Mouse (Mus musculus): ENCODE measurements around the gene Mrpl53. TPM values are rescaled to one million over a fixed set of nuclear protein-coding genes. Genes with fewer than 3 reads are reported as not detected.
A peak's percentile ranks its signal among the peaks of the same experiment; 100 is the strongest.
"Not testable (repeated sequence)": the region's sequence is repeated elsewhere in the genome, so short reads cannot be mapped to it uniquely, and the experiment has no call there.

Gene Mrpl53
- polyA plus RNA-seq, 1 experiment from 2014 or later, result 123 TPM

- Histone ChIP-seq H3K27ac (ENCODE audit: low read length) (no peak overlapping the region), H3K9ac (ENCODE audit: low read length) (no peak overlapping the region), H3K4me2 (ENCODE audit: low read depth, low read length) (no peak overlapping the region), H3K4me1 (ENCODE audit: control insufficient read depth, insufficient read depth, low read length) (peaks cover 9% of the 10 kb centered on the region; the same call in 1 of the 2 replicates), H3K4me3 (replicated peaks; ENCODE audit: low read length) (no peak overlapping the region), H3K9me3 (replicated peaks; ENCODE audit: control insufficient read depth, low read length) (no peaks in the 10 kb centered on the region), H3K36me3 (ENCODE audit: control insufficient read depth, insufficient read depth, low read length) (0 out of 2 replicates have a peak, but pooled peaks cover 4% of the 10 kb centered on the region), H3K27me3 (ENCODE audit: control insufficient read depth, insufficient read depth, low read length) (0 out of 2 replicates have a peak, but pooled peaks cover 4% of the 10 kb centered on the region)
- WGBS, result 39% methylated on average over 8 of the region's 8 CpGs
- ATAC-seq (ENCODE audit: insufficient read depth, low FRiP score), result no peak
Observed at GRCm38 (mm10) chr6:83151721-83152120, 42.9 kb downstream of the Mrpl53 start.

DNA sequence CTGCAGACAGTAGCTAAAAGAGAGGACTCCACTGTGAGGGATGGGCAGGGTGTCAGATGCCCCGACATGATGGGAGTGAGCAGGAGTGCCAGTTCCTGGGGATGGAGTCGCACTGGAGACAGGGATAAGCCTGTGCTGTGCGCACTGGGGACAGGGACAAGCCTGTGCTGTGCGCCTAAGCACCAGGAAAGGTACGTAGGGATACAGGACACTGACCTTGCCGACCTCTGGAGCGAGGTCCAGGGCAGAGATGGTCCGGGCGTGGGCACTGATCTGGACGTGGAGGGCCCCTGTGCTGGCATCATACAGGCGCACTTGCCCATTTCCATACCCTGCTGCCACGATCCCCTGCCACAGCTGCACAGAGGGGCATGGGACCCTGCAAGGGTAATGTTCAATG is 44.2 kb downstream of the Mrpl53 start:
- WGBS, result 84% methylated on average over 12 of the region's 12 CpGs
- H3K9ac ChIP-seq (ENCODE audit: low read length), result no peak overlapping the region
- H3K4me1 ChIP-seq (ENCODE audit: control insufficient read depth, insufficient read depth, low read length), result peaks cover 9% of the 10 kb centered on the region; the same call in 1 of the 2 replicates
- no peak overlapping the region for H3K27ac ChIP-seq (ENCODE audit: low read length)
- no peaks in the 10 kb centered on the region for H3K36me3 ChIP-seq (ENCODE audit: control insufficient read depth, insufficient read depth, low read length)
- no peak overlapping the region for H3K4me2 ChIP-seq (ENCODE audit: low read depth, low read length)
- H3K4me3 ChIP-seq (replicated peaks; ENCODE audit: low read length), result no peak overlapping the region
- H3K9me3 ChIP-seq (replicated peaks; ENCODE audit: control insufficient read depth, low read length), result no peaks in the 10 kb centered on the region
- 0 out of 2 replicates have a peak, but pooled peaks cover 4% of the 10 kb centered on the region for H3K27me3 ChIP-seq (ENCODE audit: control insufficient read depth, insufficient read depth, low read length)
- ATAC-seq (ENCODE audit: insufficient read depth, low FRiP score), result no peak

- Histone ChIP-seq H3K4me3 (replicated peaks; ENCODE audit: low read length) (no peak overlapping the region), H3K4me2 (ENCODE audit: low read depth, low read length) (no peak overlapping the region), H3K9ac (ENCODE audit: low read length) (no peak overlapping the region), H3K9me3 (replicated peaks; ENCODE audit: control insufficient read depth, low read length) (no peaks in the 10 kb centered on the region), H3K27ac (ENCODE audit: low read length) (no peak overlapping the region), H3K4me1 (ENCODE audit: control insufficient read depth, insufficient read depth, low read length) (peaks cover 9% of the 10 kb centered on the region; the same call in 1 of the 2 replicates), H3K36me3 (ENCODE audit: control insufficient read depth, insufficient read depth, low read length) (no peaks in the 10 kb centered on the region), H3K27me3 (ENCODE audit: control insufficient read depth, insufficient read depth, low read length) (0 out of 2 replicates have a peak, but pooled peaks cover 4% of the 10 kb centered on the region)
- no peak for ATAC-seq (ENCODE audit: insufficient read depth, low FRiP score)
- 73% methylated on average over 5 of the region's 5 CpGs for WGBS
Observed at GRCm38 (mm10) chr6:83153485-83153884, 44.6 kb downstream of the Mrpl53 start.

GRCm38 (mm10) chr6:83155552-83156238 is 46.9 kb downstream of the Mrpl53 start:
- H3K4me3 ChIP-seq (replicated peaks; ENCODE audit: low read length), result peak overlapping the region; percentile 61
- H3K4me2 ChIP-seq (ENCODE audit: low read depth, low read length), result peak overlapping the region; percentile 96
- ATAC-seq (ENCODE audit: insufficient read depth, low FRiP score), result no peak; the same call in 1 of the 2 replicates
- H3K36me3 ChIP-seq (ENCODE audit: control insufficient read depth, insufficient read depth, low read length), result no peaks in the 10 kb centered on the region
- H3K27me3 ChIP-seq (ENCODE audit: control insufficient read depth, insufficient read depth, low read length), result peaks cover 6% of the 10 kb centered on the region
- peak overlapping the region; percentile 71 for H3K9ac ChIP-seq (ENCODE audit: low read length)
- no peak overlapping the region for H3K27ac ChIP-seq (ENCODE audit: low read length)
- H3K9me3 ChIP-seq (replicated peaks; ENCODE audit: control insufficient read depth, low read length), result no peaks in the 10 kb centered on the region
- WGBS, result 7% methylated on average over 23 of the region's 23 CpGs
- H3K4me1 ChIP-seq (ENCODE audit: control insufficient read depth, insufficient read depth, low read length), result peaks cover 9% of the 10 kb centered on the region; the same call in 1 of the 2 replicates

DNA sequence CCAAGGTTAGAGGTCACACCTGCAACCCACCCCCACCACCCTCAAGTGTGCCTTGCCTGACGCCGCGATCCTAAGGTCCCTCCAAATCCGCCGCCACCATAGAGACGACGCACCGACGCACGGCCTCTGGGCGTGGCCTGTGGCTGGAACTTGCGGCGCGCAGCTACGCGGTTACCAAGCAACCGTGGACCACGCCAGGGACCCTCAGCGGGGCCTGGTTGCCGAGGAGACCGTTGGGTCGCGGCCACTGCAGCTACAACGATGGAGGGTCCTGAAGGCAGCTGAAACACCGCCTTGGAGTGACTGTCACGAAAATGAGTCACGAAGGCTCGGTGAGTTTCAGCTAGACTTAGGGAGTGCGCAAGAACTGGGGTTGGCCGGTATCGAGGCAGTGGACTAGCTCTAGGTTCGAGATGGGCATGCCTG is 47.4 kb downstream of the Mrpl53 start, which contains the start of the genes Wdr54 and 1700003E16Rik:
TSS of gene Wdr54 (minus strand) at position 139 of the 426 bp plus-strand sequence.
TSS of gene 1700003E16Rik (plus strand) at position 146 of the 426 bp plus-strand sequence.
- no peak within 1 kb of the TSS for H3K27ac ChIP-seq (ENCODE audit: low read length)
- WGBS, result 1% methylated on average over 32 of the region's 32 CpGs
- H3K4me1 ChIP-seq (ENCODE audit: control insufficient read depth, insufficient read depth, low read length), result peaks cover 9% of the 10 kb centered on the region; the same call in 1 of the 2 replicates
- peak; percentile 71; the same call in 1 of the 2 replicates for ATAC-seq (ENCODE audit: insufficient read depth, low FRiP score)
- peaks cover 12% of the 10 kb centered on the region for H3K27me3 ChIP-seq (ENCODE audit: control insufficient read depth, insufficient read depth, low read length)
- peak within 1 kb of the TSS; percentile 96 for H3K4me2 ChIP-seq (ENCODE audit: low read depth, low read length)
- peak within 1 kb of the TSS; percentile 71 for H3K9ac ChIP-seq (ENCODE audit: low read length)
- H3K9me3 ChIP-seq (replicated peaks; ENCODE audit: control insufficient read depth, low read length), result no peaks in the 10 kb centered on the region
- H3K36me3 ChIP-seq (ENCODE audit: control insufficient read depth, insufficient read depth, low read length), result no peaks in the 10 kb centered on the region
- H3K4me3 ChIP-seq (replicated peaks; ENCODE audit: low read length), result peak within 1 kb of the TSS; percentile 61

DNA sequence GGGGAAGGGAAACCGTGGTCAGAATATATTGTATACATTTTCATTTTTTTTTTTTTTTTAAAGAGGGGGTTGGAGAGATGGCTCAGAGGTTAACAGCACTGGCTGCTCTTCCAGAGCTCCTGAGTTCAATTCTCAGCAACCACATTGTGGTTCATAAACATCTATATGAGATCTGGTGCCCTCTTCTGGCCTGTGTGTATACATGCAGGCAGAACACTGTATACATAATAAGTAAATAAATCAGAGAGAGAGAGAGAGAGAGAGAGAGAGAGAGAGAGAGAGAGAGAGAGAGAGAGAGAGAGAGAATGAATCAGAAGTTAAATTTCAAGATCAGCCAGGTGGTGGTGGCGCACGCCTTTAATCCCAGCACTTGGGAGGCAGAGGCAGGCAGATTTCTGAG is 50.6 kb downstream of the Mrpl53 start:
- H3K4me2 ChIP-seq (ENCODE audit: low read depth, low read length); H3K9me3 ChIP-seq (replicated peaks; ENCODE audit: control insufficient read depth, low read length): not testable (repeated sequence)

More for the DNA sequence above, 50.6 kb downstream of the Mrpl53 start:
- H3K4me3 ChIP-seq (replicated peaks; ENCODE audit: low read length); H3K9ac ChIP-seq (ENCODE audit: low read length); H3K36me3 ChIP-seq (ENCODE audit: control insufficient read depth, insufficient read depth, low read length); ATAC-seq (ENCODE audit: insufficient read depth, low FRiP score); H3K27ac ChIP-seq (ENCODE audit: low read length): not testable (repeated sequence)
- Histone ChIP-seq H3K27me3 (ENCODE audit: control insufficient read depth, insufficient read depth, low read length) (peaks cover 26% of the 10 kb centered on the region), H3K4me1 (ENCODE audit: control insufficient read depth, insufficient read depth, low read length) (peaks cover 23% of the 10 kb centered on the region)
- WGBS, result 24% methylated on average over 3 of the region's 3 CpGs

MicroRNAs encoded within 50 kb of the gene (microRNA counts, 519-probe panel; counts per million panel counts)
- 1,655 counts per million, percentile 25 among the panel's probes with 10 or more counts for microRNA mmu-miR-3470a+mmu-miR-3470b

Small RNA genes within 50 kb of the gene (microRNA-seq; reads per million reads assigned to microRNA genes)
- not detected for gene Mir3470a

Other genes with a start within 250 kb of the Mrpl53 start
- 1.4 and 1.5 TPM in 2 replicates for gene Sema4f, start 169.3 kb upstream of the Mrpl53 start, polyA plus RNA-seq (2015; fragmentation: Nextera tagmentation; extraction: Ambion mirVana)
- 0.26 and 1.0 TPM in 2 replicates for gene M1ap, start 162.1 kb upstream of the Mrpl53 start, polyA plus RNA-seq (2015; fragmentation: Nextera tagmentation; extraction: Ambion mirVana)
- 10.5 and 11.3 TPM in 2 replicates for gene Dok1, start 75.6 kb upstream of the Mrpl53 start, polyA plus RNA-seq (2015; fragmentation: Nextera tagmentation; extraction: Ambion mirVana)
- 19.4 and 19.5 TPM in 2 replicates for gene Loxl3, start 74.9 kb upstream of the Mrpl53 start, polyA plus RNA-seq (2015; fragmentation: Nextera tagmentation; extraction: Ambion mirVana)
- 228 and 235 TPM in 2 replicates for gene Aup1, start 54.5 kb upstream of the Mrpl53 start, polyA plus RNA-seq (2015; fragmentation: Nextera tagmentation; extraction: Ambion mirVana)
- 66.5 and 72.3 TPM in 2 replicates for gene Htra2, start 53.8 kb upstream of the Mrpl53 start, polyA plus RNA-seq (2015; fragmentation: Nextera tagmentation; extraction: Ambion mirVana)
- gene Dqx1, start 51.2 kb upstream of the Mrpl53 start, polyA plus RNA-seq (2015; fragmentation: Nextera tagmentation; extraction: Ambion mirVana), result 6.0 and 6.4 TPM in 2 replicates
- gene Tlx2, start 38.7 kb upstream of the Mrpl53 start, polyA plus RNA-seq (2015; fragmentation: Nextera tagmentation; extraction: Ambion mirVana), result 1.8 and 3.4 TPM in 2 replicates
- gene Pcgf1, start 31.2 kb upstream of the Mrpl53 start, polyA plus RNA-seq (2015; fragmentation: Nextera tagmentation; extraction: Ambion mirVana), result 25.1 and 28.8 TPM in 2 replicates
- gene Lbx2, start 22.7 kb upstream of the Mrpl53 start, polyA plus RNA-seq (2015; fragmentation: Nextera tagmentation; extraction: Ambion mirVana), result 0.58 and 0.65 TPM in 2 replicates
- gene Ccdc142, start 7.4 kb upstream of the Mrpl53 start, polyA plus RNA-seq (2015; fragmentation: Nextera tagmentation; extraction: Ambion mirVana), result 1.2 and 1.5 TPM in 2 replicates
- 1.8 TPM in 2 replicates for gene Gm42688, start 7.4 kb upstream of the Mrpl53 start, polyA plus RNA-seq (2015; fragmentation: Nextera tagmentation; extraction: Ambion mirVana)
- 8.3 TPM in 2 replicates for gene Mogs, start 6.5 kb downstream of the Mrpl53 start, polyA plus RNA-seq (2015; fragmentation: Nextera tagmentation; extraction: Ambion mirVana)
- gene Wbp1, start 12.5 kb downstream of the Mrpl53 start, polyA plus RNA-seq (2015; fragmentation: Nextera tagmentation; extraction: Ambion mirVana), result 87.9 and 93.8 TPM in 2 replicates
- 7.9 and 8.4 TPM in 2 replicates for gene Ino80b, start 16.4 kb downstream of the Mrpl53 start, polyA plus RNA-seq (2015; fragmentation: Nextera tagmentation; extraction: Ambion mirVana)
- 39.7 and 42.8 TPM in 2 replicates for gene Rtkn, start 26.4 kb downstream of the Mrpl53 start, polyA plus RNA-seq (2015; fragmentation: Nextera tagmentation; extraction: Ambion mirVana)
- 4.1 and 5.0 TPM in 2 replicates for gene Wdr54, start 47.4 kb downstream of the Mrpl53 start, polyA plus RNA-seq (2015; fragmentation: Nextera tagmentation; extraction: Ambion mirVana)
- gene 1700003E16Rik, start 47.4 kb downstream of the Mrpl53 start, polyA plus RNA-seq (2015; fragmentation: Nextera tagmentation; extraction: Ambion mirVana), result 2.1 and 2.2 TPM in 2 replicates
- gene Dctn1, start 56.9 kb downstream of the Mrpl53 start, polyA plus RNA-seq (2015; fragmentation: Nextera tagmentation; extraction: Ambion mirVana), result 73.7 and 74.1 TPM in 2 replicates
- 0.30 and 0.60 TPM in 2 replicates for gene Slc4a5, start 110.8 kb downstream of the Mrpl53 start, polyA plus RNA-seq (2015; fragmentation: Nextera tagmentation; extraction: Ambion mirVana)
- 29.6 and 35.2 TPM in 2 replicates for gene Mthfd2, start 216.9 kb downstream of the Mrpl53 start, polyA plus RNA-seq (2015; fragmentation: Nextera tagmentation; extraction: Ambion mirVana)
- gene Mob1a, start 217.0 kb downstream of the Mrpl53 start, polyA plus RNA-seq (2015; fragmentation: Nextera tagmentation; extraction: Ambion mirVana), result 67.6 and 67.9 TPM in 2 replicates
- 121 and 145 TPM in 2 replicates for gene Bola3, start 240.1 kb downstream of the Mrpl53 start, polyA plus RNA-seq (2015; fragmentation: Nextera tagmentation; extraction: Ambion mirVana)